In the genomic region with DNA sequence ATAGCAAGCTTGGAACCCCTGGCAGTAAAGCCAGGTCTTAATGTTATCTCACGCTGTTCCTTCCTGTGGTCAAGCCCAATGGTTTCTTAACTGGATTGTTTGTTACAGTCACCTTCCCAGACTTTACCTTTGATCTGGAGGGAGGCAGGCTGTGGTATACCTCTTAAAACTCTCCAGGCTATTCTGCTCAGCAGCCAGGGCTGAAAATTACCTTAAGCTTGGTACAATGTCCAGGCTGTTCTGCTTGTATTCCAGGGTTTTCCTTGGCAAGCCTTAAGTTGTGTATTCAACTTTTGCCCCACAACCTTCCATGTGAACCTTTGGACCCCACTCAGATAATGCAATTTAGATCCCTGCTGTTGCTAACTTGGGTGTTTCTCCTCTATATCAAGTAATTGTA, we compare ENCODE assay signal across 10 mouse cellular contexts. TPM values are rescaled to one million over a fixed set of nuclear protein-coding genes. Genes with fewer than 3 reads are reported as not detected.
DNase-seq lines count a peak whose midpoint lies in the region; ATAC-seq lines count a peak whose summit lies in the region.
"Had no signal": no experiment of that assay in that cellular context is flagged by ENCODE, and none has a peak within 500 bp of the region (broad histone marks: within the 10 kb centered on the region; RNA-seq: fewer than 3 reads in every experiment).

No protein-coding gene starts in this region.

- H3K36me3 ChIP-seq in heart, embryonic 11.5 days (ENCODE audit: control insufficient read depth, insufficient read depth, low read length), result no peaks in the 10 kb centered on the region
- no peaks in the 10 kb centered on the region for H3K36me3 ChIP-seq in midbrain, embryonic 10.5 days
- H3K36me3 ChIP-seq in midbrain, embryonic 14.5 days (ENCODE audit: control insufficient read depth, insufficient read depth, low read length), result no peaks in the 10 kb centered on the region
- no peaks in the 10 kb centered on the region for H3K36me3 ChIP-seq in stomach, embryonic 16.5 days (ENCODE audit: control insufficient read depth, insufficient read depth, low read length)
- H3K36me3 ChIP-seq: lung, embryonic 15.5 days had no signal

- peak overlapping the region; percentile 31 for H3K4me2 ChIP-seq in heart, embryonic 11.5 days
- H3K4me2 ChIP-seq in midbrain, embryonic 14.5 days (ENCODE audit: low read length), result no peak overlapping the region; the same call in 1 of the 2 replicates
- H3K4me2 ChIP-seq in stomach, embryonic 16.5 days (ENCODE audit: low read depth, low read length), result peak overlapping the region; percentile 7

- H3K9ac ChIP-seq in heart, embryonic 11.5 days (ENCODE audit: low read depth, low read length), result no peak overlapping the region
- H3K9ac ChIP-seq in midbrain, embryonic 14.5 days (replicated peaks; ENCODE audit: low read length), result no peak overlapping the region
- H3K9ac ChIP-seq in stomach, embryonic 16.5 days (ENCODE audit: low read length), result 0 out of 2 replicates have a peak overlapping the region, but pooled peaks have one; percentile 2
- H3K9ac ChIP-seq: lung, embryonic 15.5 days had no signal

- peaks cover 10% of the 10 kb centered on the region; the same call in 1 of the 2 replicates for H3K4me1 ChIP-seq in heart, embryonic 11.5 days (ENCODE audit: control insufficient read depth, insufficient read depth, low read length)
- H3K4me1 ChIP-seq in midbrain, embryonic 10.5 days, result peaks cover 24% of the 10 kb centered on the region
- peaks cover 12% of the 10 kb centered on the region for H3K4me1 ChIP-seq in midbrain, embryonic 14.5 days (ENCODE audit: control insufficient read depth, insufficient read depth, low read length)
- H3K4me1 ChIP-seq in stomach, embryonic 16.5 days (ENCODE audit: control insufficient read depth, insufficient read depth, low read length), result peaks cover 16% of the 10 kb centered on the region

- no peak overlapping the region for H3K27ac ChIP-seq in heart, embryonic 11.5 days (ENCODE audit: low read depth, low read length)
- H3K27ac ChIP-seq in midbrain, embryonic 10.5 days (replicated peaks), result no peak overlapping the region
- no peak overlapping the region for H3K27ac ChIP-seq in midbrain, embryonic 14.5 days (replicated peaks; ENCODE audit: low read depth, low read length)
- peak overlapping the region; percentile 21; the same call in 1 of the 2 replicates for H3K27ac ChIP-seq in stomach, embryonic 16.5 days (ENCODE audit: low read length)
- H3K27ac ChIP-seq: lung, embryonic 15.5 days had no signal

- H3K27me3 ChIP-seq in heart, embryonic 11.5 days (ENCODE audit: control insufficient read depth, insufficient read depth, low read length), result no peaks in the 10 kb centered on the region
- no peaks in the 10 kb centered on the region for H3K27me3 ChIP-seq in midbrain, embryonic 10.5 days (ENCODE audit: low read depth, poor library complexity, severe bottlenecking)
- no peaks in the 10 kb centered on the region for H3K27me3 ChIP-seq in midbrain, embryonic 14.5 days (ENCODE audit: control insufficient read depth, insufficient read depth, low read length)
- no peaks in the 10 kb centered on the region for H3K27me3 ChIP-seq in stomach, embryonic 16.5 days (ENCODE audit: control insufficient read depth, insufficient read depth, low read length)
- H3K27me3 ChIP-seq: lung, embryonic 15.5 days had no signal

- 64% methylated on average over 1 of the region's 1 CpGs for WGBS in heart, embryonic 11.5 days (ENCODE audit: insufficient replicate concordance)
- WGBS in midbrain, embryonic 10.5 days, result 83% methylated on average over 1 of the region's 1 CpGs
- WGBS in midbrain, embryonic 14.5 days, result 76% methylated on average over 1 of the region's 1 CpGs
- 57% methylated on average over 1 of the region's 1 CpGs for WGBS in stomach, embryonic 16.5 days

- no peaks in the 10 kb centered on the region for H3K9me3 ChIP-seq in heart, embryonic 11.5 days (replicated peaks; ENCODE audit: control insufficient read depth, low read length)
- no peaks in the 10 kb centered on the region for H3K9me3 ChIP-seq in midbrain, embryonic 10.5 days (replicated peaks)
- no peaks in the 10 kb centered on the region for H3K9me3 ChIP-seq in midbrain, embryonic 14.5 days (ENCODE audit: control insufficient read depth, low read length)
- no peaks in the 10 kb centered on the region for H3K9me3 ChIP-seq in stomach, embryonic 16.5 days (replicated peaks; ENCODE audit: control insufficient read depth, low read length)
- H3K9me3 ChIP-seq: lung, embryonic 15.5 days had no signal

- H3K4me3 ChIP-seq in heart, embryonic 11.5 days (ENCODE audit: low read depth, low read length), result no peak overlapping the region
- H3K4me3 ChIP-seq in midbrain, embryonic 10.5 days, result 0 out of 2 replicates have a peak overlapping the region, but pooled peaks have one; percentile 16
- H3K4me3 ChIP-seq in midbrain, embryonic 14.5 days (replicated peaks; ENCODE audit: low read depth, low read length), result no peak overlapping the region
- H3K4me3 ChIP-seq in stomach, embryonic 16.5 days (replicated peaks; ENCODE audit: low read length), result no peak overlapping the region

- no peak for DNase-seq in heart, postnatal 14 days
- DNase-seq in midbrain, embryonic 10.5 days (ENCODE audit: low spot score), result no peak
- no peak for DNase-seq in midbrain, embryonic 14.5 days
- DNase-seq in kidney, postnatal 14 days, result peak; percentile 61
- DNase-seq in layer of hippocampus, postnatal 14 days (ENCODE audit: low spot score in 2 of 2), result no peak
- no peak for DNase-seq in lung, postnatal 25 days (ENCODE audit: low spot score)
- DNase-seq: cerebellum, postnatal 10 days had no signal

- intact Hi-C loops in heart, postnatal 14 days (cut with DNase I), result loop anchor here (10.0 kb wide), 1 partner anchor 190 kb away; no protein-coding TSS in a partner anchor

- ATAC-seq in heart, embryonic 11.5 days (replicated peaks; ENCODE audit: insufficient number of reproducible peaks, low FRiP score, low TSS enrichment), result no peak
- no peak for ATAC-seq in midbrain, embryonic 14.5 days (ENCODE audit: low FRiP score, low TSS enrichment)
- ATAC-seq in stomach, embryonic 16.5 days (ENCODE audit: insufficient read depth, low FRiP score), result no peak

RNA-seq across cellular contexts. Expression of a gene that starts 2.0 kb away (rescaled TPM):
- polyA plus RNA-seq in heart, embryonic 11.5 days (2014; fragmentation: Nextera tagmentation; extraction: Ambion mirVana), result 4.2 TPM in 2 replicates
- total RNA-seq in heart, postnatal 14 days (2021), result 10 to 100 TPM; 21.0 to 22.3 TPM
- 1.7 and 2.3 TPM in 2 replicates for polyA plus RNA-seq in midbrain, embryonic 10.5 days (2016; fragmentation: Nextera tagmentation; extraction: Ambion mirVana)
- 5.0 TPM in 2 replicates for polyA plus RNA-seq in midbrain, embryonic 14.5 days (2014; fragmentation: Nextera tagmentation; extraction: Ambion mirVana)
- polyA plus RNA-seq in stomach, embryonic 16.5 days (2015; fragmentation: Nextera tagmentation; extraction: Ambion mirVana), result 2.7 and 3.3 TPM in 2 replicates
- total RNA-seq in layer of hippocampus, postnatal 14 days (2021), result 10 to 100 TPM; 39.4 to 42.0 TPM

RNA-seq across cellular contexts. Expression of a gene that starts 35.4 kb away (rescaled TPM):
- 58.5 and 75.5 TPM in 2 replicates for polyA plus RNA-seq in heart, embryonic 11.5 days (2014; fragmentation: Nextera tagmentation; extraction: Ambion mirVana)
- total RNA-seq in heart, postnatal 14 days (2021), result 10 to 100 TPM; 52.5 to 56.0 TPM
- polyA plus RNA-seq in midbrain, embryonic 10.5 days (2016; fragmentation: Nextera tagmentation; extraction: Ambion mirVana), result 129 and 143 TPM in 2 replicates
- 39.2 and 43.7 TPM in 2 replicates for polyA plus RNA-seq in midbrain, embryonic 14.5 days (2014; fragmentation: Nextera tagmentation; extraction: Ambion mirVana)
- polyA plus RNA-seq in stomach, embryonic 16.5 days (2015; fragmentation: Nextera tagmentation; extraction: Ambion mirVana), result 87.4 and 107 TPM in 2 replicates
- 10 to 100 TPM; 52.6 to 54.0 TPM for total RNA-seq in layer of hippocampus, postnatal 14 days (2021)

RNA-seq across cellular contexts. Expression of a gene that starts 35.5 kb away (rescaled TPM):
- 47.0 and 53.6 TPM in 2 replicates for polyA plus RNA-seq in heart, embryonic 11.5 days (2014; fragmentation: Nextera tagmentation; extraction: Ambion mirVana)
- 10 to 100 TPM; 37.8 to 39.6 TPM for total RNA-seq in heart, postnatal 14 days (2021)
- 43.3 and 55.5 TPM in 2 replicates for polyA plus RNA-seq in midbrain, embryonic 10.5 days (2016; fragmentation: Nextera tagmentation; extraction: Ambion mirVana)
- 126 and 149 TPM in 2 replicates for polyA plus RNA-seq in midbrain, embryonic 14.5 days (2014; fragmentation: Nextera tagmentation; extraction: Ambion mirVana)
- polyA plus RNA-seq in stomach, embryonic 16.5 days (2015; fragmentation: Nextera tagmentation; extraction: Ambion mirVana), result 67.7 and 82.7 TPM in 2 replicates
- 100 to 1,000 TPM; 491 to 508 TPM for total RNA-seq in layer of hippocampus, postnatal 14 days (2021)
